Mouse (Mus musculus): ENCODE measurements at regions not wholly inside any gene's neighbourhood (a gene's known extent, or its start where the extent isn't known, plus 50 kb on each side); places are given as distances from the start of the nearest gene placed in this dataset.

GRCm38 (mm10) chr8:93591608-93592301, 56.1 kb upstream of the Ces5a start:
- TF ChIP-seq POU5F1 (IDR thresholded peaks at IDR 0.05; ENCODE audit: borderline replicate concordance, low read length) = no peak
- peak; percentile 91 for TF ChIP-seq CTCF (conservative IDR thresholded peaks at IDR 0.05; ENCODE audit: low read length)
- Histone ChIP-seq H3K4me3 (replicated peaks; ENCODE audit: low read length) (no peak overlapping the region), H3K36me3 (ENCODE audit: insufficient read depth, low read length) (no peaks in the 10 kb centered on the region), H3K4me1 (replicated peaks; ENCODE audit: low read depth, low read length) (peaks cover 27% of the 10 kb centered on the region), H3K27me3 (ENCODE audit: insufficient read depth, low read length) (peaks cover 3% of the 10 kb centered on the region; the same call in 1 of the 2 replicates), H3K9me3 (ENCODE audit: low read length) (no peaks in the 10 kb centered on the region)

DNA sequence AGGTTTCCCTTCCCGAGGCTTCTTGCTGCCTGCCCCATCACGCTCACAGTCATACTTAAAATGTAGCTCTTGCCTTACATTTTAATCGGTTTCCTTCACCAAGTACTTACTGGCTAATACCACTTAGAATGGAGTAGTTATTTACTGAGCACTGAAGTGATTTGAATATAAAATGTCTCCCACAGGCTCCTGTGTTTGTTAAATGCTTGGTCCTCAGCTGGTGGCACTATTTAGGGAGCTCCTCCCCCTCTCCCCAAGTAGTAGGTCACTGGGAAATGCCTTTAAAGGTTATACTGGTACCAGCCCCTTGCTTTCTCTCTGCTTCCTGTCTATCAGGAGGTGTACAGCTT, 56.6 kb upstream of the Ces5a start:
- TF ChIP-seq NANOG (IDR thresholded peaks at IDR 0.05; ENCODE audit: borderline replicate concordance, low read length) (peak; percentile 68; the same call in 1 of the 2 replicates), POU5F1 (IDR thresholded peaks at IDR 0.05; ENCODE audit: borderline replicate concordance, low read length) (no peak), CTCF (conservative IDR thresholded peaks at IDR 0.05; ENCODE audit: low read length) (no peak)
- Histone ChIP-seq H3K36me3 (ENCODE audit: insufficient read depth, low read length) (no peaks in the 10 kb centered on the region), H3K9me3 (ENCODE audit: low read length) (no peaks in the 10 kb centered on the region), H3K4me3 (replicated peaks; ENCODE audit: low read length) (no peak overlapping the region), H3K4me1 (replicated peaks; ENCODE audit: low read depth, low read length) (peaks cover 27% of the 10 kb centered on the region), H3K27me3 (ENCODE audit: insufficient read depth, low read length) (peaks cover 3% of the 10 kb centered on the region; the same call in 1 of the 2 replicates)

- no peak overlapping the region for H3K4me3 ChIP-seq (replicated peaks; ENCODE audit: low read length)
- TF ChIP-seq POU5F1 (IDR thresholded peaks at IDR 0.05; ENCODE audit: borderline replicate concordance, low read length) (no peak), NANOG (IDR thresholded peaks at IDR 0.05; ENCODE audit: borderline replicate concordance, low read length) (no peak), CTCF (conservative IDR thresholded peaks at IDR 0.05; ENCODE audit: low read length) (no peak)
- H3K9me3 ChIP-seq (ENCODE audit: low read length) = peaks cover 14% of the 10 kb centered on the region
- H3K4me1 ChIP-seq (replicated peaks; ENCODE audit: low read depth, low read length) = 0 out of 2 replicates have a peak, but pooled peaks cover under 1% of the 10 kb centered on the region
- H3K27me3 ChIP-seq (ENCODE audit: insufficient read depth, low read length) = no peaks in the 10 kb centered on the region
- H3K36me3 ChIP-seq (ENCODE audit: insufficient read depth, low read length) = no peaks in the 10 kb centered on the region
Observed at GRCm38 (mm10) chr8:93598613-93599121, 63.0 kb upstream of the Ces5a start.

DNA sequence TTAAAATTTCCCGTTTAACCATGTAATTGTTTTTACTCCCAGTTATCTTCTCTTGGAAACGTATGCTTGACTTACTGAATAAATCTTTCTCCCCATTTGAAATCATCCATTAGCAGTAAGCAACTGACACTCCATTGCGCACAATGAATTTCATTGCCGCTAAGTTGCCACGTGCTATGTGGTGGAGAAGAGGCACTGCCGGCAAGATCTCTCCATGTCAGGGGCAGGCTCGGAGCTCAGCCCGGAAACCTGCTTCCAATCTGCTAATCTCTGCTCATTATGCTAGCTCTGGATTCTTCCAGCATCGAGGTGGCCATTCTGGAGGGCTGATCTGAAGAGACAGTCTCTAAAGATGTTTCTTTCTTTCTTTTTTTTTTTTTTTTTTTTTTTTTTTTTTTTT, 63.7 kb upstream of the Ces5a start:
- Histone ChIP-seq H3K27me3 (ENCODE audit: insufficient read depth, low read length) (no peaks in the 10 kb centered on the region), H3K4me3 (replicated peaks; ENCODE audit: low read length) (no peak overlapping the region), H3K36me3 (ENCODE audit: insufficient read depth, low read length) (no peaks in the 10 kb centered on the region), H3K4me1 (replicated peaks; ENCODE audit: low read depth, low read length) (no peaks in the 10 kb centered on the region), H3K9me3 (ENCODE audit: low read length) (peaks cover 14% of the 10 kb centered on the region)
- TF ChIP-seq NANOG (IDR thresholded peaks at IDR 0.05; ENCODE audit: borderline replicate concordance, low read length) = no peak
- TF ChIP-seq POU5F1 (IDR thresholded peaks at IDR 0.05; ENCODE audit: borderline replicate concordance, low read length) = no peak
- TF ChIP-seq CTCF (conservative IDR thresholded peaks at IDR 0.05; ENCODE audit: low read length) = no peak

DNA sequence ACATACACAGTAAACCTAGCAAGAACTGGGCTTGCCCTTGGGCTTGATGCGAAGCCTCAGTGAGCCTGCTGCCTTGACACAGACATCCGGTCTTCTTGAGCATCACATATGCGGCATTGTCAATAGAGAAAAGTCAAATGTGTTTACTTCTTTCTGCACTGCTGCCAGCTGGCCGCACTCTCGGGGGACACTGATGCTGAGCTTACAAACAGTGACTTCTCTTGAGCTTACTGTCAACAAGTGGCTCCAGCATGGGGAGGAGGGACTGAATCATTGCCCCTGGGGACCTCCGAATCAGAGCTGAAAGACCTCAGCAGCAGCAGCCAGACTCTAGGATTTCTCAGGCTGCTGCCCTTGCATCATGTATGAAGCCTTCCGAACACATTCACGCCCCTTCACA, 64.1 kb upstream of the Ces5a start:
- no peaks in the 10 kb centered on the region for H3K4me1 ChIP-seq (replicated peaks; ENCODE audit: low read depth, low read length)
- H3K4me3 ChIP-seq (replicated peaks; ENCODE audit: low read length) = no peak overlapping the region
- no peak for TF ChIP-seq POU5F1 (IDR thresholded peaks at IDR 0.05; ENCODE audit: borderline replicate concordance, low read length)
- no peak for TF ChIP-seq CTCF (conservative IDR thresholded peaks at IDR 0.05; ENCODE audit: low read length)
- TF ChIP-seq NANOG (IDR thresholded peaks at IDR 0.05; ENCODE audit: borderline replicate concordance, low read length) = no peak
- H3K27me3 ChIP-seq (ENCODE audit: insufficient read depth, low read length) = no peaks in the 10 kb centered on the region
- no peaks in the 10 kb centered on the region for H3K36me3 ChIP-seq (ENCODE audit: insufficient read depth, low read length)
- peaks cover 14% of the 10 kb centered on the region for H3K9me3 ChIP-seq (ENCODE audit: low read length)

- Histone ChIP-seq H3K4me3 (replicated peaks; ENCODE audit: low read length) (no peak overlapping the region), H3K36me3 (ENCODE audit: insufficient read depth, low read length) (no peaks in the 10 kb centered on the region), H3K4me1 (replicated peaks; ENCODE audit: low read depth, low read length) (peaks cover 20% of the 10 kb centered on the region), H3K9me3 (ENCODE audit: low read length) (no peaks in the 10 kb centered on the region), H3K27me3 (ENCODE audit: insufficient read depth, low read length) (peaks cover 14% of the 10 kb centered on the region)
- TF ChIP-seq CTCF (conservative IDR thresholded peaks at IDR 0.05; ENCODE audit: low read length) (no peak), NANOG (IDR thresholded peaks at IDR 0.05; ENCODE audit: borderline replicate concordance, low read length) (no peak), POU5F1 (IDR thresholded peaks at IDR 0.05; ENCODE audit: borderline replicate concordance, low read length) (no peak)
Observed at GRCm38 (mm10) chr8:93626807-93627526, 91.3 kb upstream of the Ces5a start.

DNA sequence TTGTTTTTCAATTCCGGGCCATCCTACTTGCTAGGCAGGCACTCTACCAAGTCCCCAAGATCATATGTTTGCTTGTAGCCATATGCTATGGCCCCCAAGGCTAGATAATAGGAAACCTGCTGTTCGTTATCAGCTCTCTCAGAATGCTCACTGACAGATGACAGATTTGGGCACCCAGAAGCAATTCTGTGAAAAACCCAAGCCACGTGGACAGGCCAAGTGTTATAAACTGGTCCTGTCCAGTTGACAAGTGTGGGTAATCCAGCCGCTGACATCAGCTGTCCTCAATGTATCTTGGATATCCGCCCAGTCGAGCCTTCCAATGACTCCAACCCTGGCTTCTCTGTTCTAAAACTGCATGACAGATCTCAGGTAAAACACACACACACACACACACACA, 92.0 kb upstream of the Ces5a start:
- Histone ChIP-seq H3K9me3 (ENCODE audit: low read length) (no peaks in the 10 kb centered on the region), H3K36me3 (ENCODE audit: insufficient read depth, low read length) (no peaks in the 10 kb centered on the region), H3K4me3 (replicated peaks; ENCODE audit: low read length) (no peak overlapping the region), H3K4me1 (replicated peaks; ENCODE audit: low read depth, low read length) (peaks cover 20% of the 10 kb centered on the region), H3K27me3 (ENCODE audit: insufficient read depth, low read length) (peaks cover 14% of the 10 kb centered on the region)
- no peak for TF ChIP-seq CTCF (conservative IDR thresholded peaks at IDR 0.05; ENCODE audit: low read length)
- TF ChIP-seq POU5F1 (IDR thresholded peaks at IDR 0.05; ENCODE audit: borderline replicate concordance, low read length) = no peak
- no peak for TF ChIP-seq NANOG (IDR thresholded peaks at IDR 0.05; ENCODE audit: borderline replicate concordance, low read length)

- no peak overlapping the region for H3K4me3 ChIP-seq (replicated peaks; ENCODE audit: low read length)
- TF ChIP-seq CTCF (conservative IDR thresholded peaks at IDR 0.05; ENCODE audit: low read length) = no peak
- no peak for TF ChIP-seq NANOG (IDR thresholded peaks at IDR 0.05; ENCODE audit: borderline replicate concordance, low read length)
- no peak for TF ChIP-seq POU5F1 (IDR thresholded peaks at IDR 0.05; ENCODE audit: borderline replicate concordance, low read length)
- H3K27me3 ChIP-seq (ENCODE audit: insufficient read depth, low read length) = peaks cover 9% of the 10 kb centered on the region
- 0 out of 2 replicates have a peak, but pooled peaks cover 7% of the 10 kb centered on the region for H3K4me1 ChIP-seq (replicated peaks; ENCODE audit: low read depth, low read length)
- H3K9me3 ChIP-seq (ENCODE audit: low read length) = 0 out of 2 replicates have a peak, but pooled peaks cover 4% of the 10 kb centered on the region
- no peaks in the 10 kb centered on the region for H3K36me3 ChIP-seq (ENCODE audit: insufficient read depth, low read length)
Observed at GRCm38 (mm10) chr8:93632896-93633295, 97.3 kb upstream of the Ces5a start.

All from E14TG2a.4 (cell line).